Mouse (Mus musculus) neural tube, embryonic 14.5 days (tissue): ENCODE measurements around the gene Ube2z. TPM values are rescaled to one million over a fixed set of nuclear protein-coding genes. Genes with fewer than 3 reads are reported as not detected.

ENCODE experiments used
- ATAC-seq: fragments of 200-750 bp; cut with Nextera tagmentation; 2 replicates; pipeline ENCODE4 v1.8.0; 2017; ENCODE audit warnings: low read depth, mild to moderate bottlenecking, moderate TSS enrichment, moderate library complexity
- H3K27ac ChIP-seq: fragments of 300-500 bp; sonication (generic); 2 replicates; pipeline ENCODE4 v1.5.1; 2014; ENCODE audit warnings: low read depth, mild to moderate bottlenecking, control low read depth, low read length, moderate library complexity, mixed read lengths
- H3K27me3 ChIP-seq: fragments of 300-500 bp; sonication (generic); 2 replicates; pipeline ENCODE4 v1.6.1; 2014; ENCODE audit warnings: low read length; ENCODE audit not compliant: control insufficient read depth, insufficient read depth
- H3K36me3 ChIP-seq: fragments of 300-500 bp; sonication (generic); 2 replicates; pipeline ENCODE4 v1.6.1; 2014; ENCODE audit warnings: low read length, mixed read lengths; ENCODE audit not compliant: control insufficient read depth, insufficient read depth
- H3K4me1 ChIP-seq: fragments of 300-500 bp; sonication (generic); 2 replicates; pipeline ENCODE4 v1.6.1; 2014; ENCODE audit warnings: low read length; ENCODE audit not compliant: control insufficient read depth, insufficient read depth
- H3K4me2 ChIP-seq: fragments of 300-500 bp; sonication (generic); 2 replicates; pipeline ENCODE4 v1.6.1; 2014; ENCODE audit warnings: mild to moderate bottlenecking, low read depth, low read length, control low read depth
- H3K4me3 ChIP-seq: fragments of 300-500 bp; sonication (generic); 2 replicates; pipeline ENCODE4 v1.5.1; 2014; ENCODE audit warnings: low read depth, low read length, control low read depth, mixed read lengths
- H3K9ac ChIP-seq: fragments of 300-500 bp; sonication (generic); replicated peaks from 2 replicates; pipeline ENCODE4 v1.6.1; 2014; ENCODE audit warnings: low read depth, mild to moderate bottlenecking, control low read depth, low read length, mixed read lengths
- H3K9me3 ChIP-seq: fragments of 300-500 bp; sonication (generic); 2 replicates; pipeline ENCODE4 v1.6.1; 2016; ENCODE audit warnings: low read length; ENCODE audit not compliant: control insufficient read depth
- WGBS: fragments of 180-500 bp; shearing (Covaris S2); extraction: QIAGEN DNeasy Blood & Tissue Kit; methylation state at CpG from one replicate; pipeline ENCODE4 v1.1.7; 2014; 5-methylcytosine and 5-hydroxymethylcytosine counted together
- polyA plus RNA-seq: library from polyadenylated mRNA; unstranded; fragments of >200 nt; fragmentation: Nextera tagmentation; extraction: Ambion mirVana; gene quantifications from 2 replicates; pipeline ENCODE4 v1.2.1, GENCODE M21; 2014

The Ube2z gene
- polyA plus RNA-seq, 1 experiment from 2014 or later: 26.2 TPM

DNA sequence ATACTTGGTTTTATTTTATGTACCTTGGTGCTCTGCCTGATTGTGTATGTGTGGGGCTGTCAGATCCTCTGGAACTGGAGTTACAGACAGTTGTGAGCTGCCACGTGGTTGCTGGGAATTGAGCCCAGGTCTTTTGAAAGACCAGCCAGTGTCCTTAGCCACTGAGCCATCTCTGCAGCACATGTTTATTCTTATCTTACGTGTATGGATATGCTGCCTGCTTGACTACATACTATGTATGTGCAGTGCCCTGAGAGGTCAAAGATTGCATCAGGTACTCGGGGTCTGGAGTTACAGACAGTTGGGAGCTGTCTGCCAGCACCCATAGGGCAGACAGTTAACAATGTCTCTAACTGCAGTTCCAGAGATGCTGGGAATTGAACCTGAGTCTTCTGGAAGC is 17.5 kb upstream of the Ube2z start:
- Histone ChIP-seq H3K9ac (no peak overlapping the region), H3K9me3 (no peaks in the 10 kb centered on the region), H3K4me2 (no peak overlapping the region), H3K27ac (no peak overlapping the region), H3K4me1 (no peaks in the 10 kb centered on the region), H3K36me3 (no peaks in the 10 kb centered on the region), H3K27me3 (no peaks in the 10 kb centered on the region), H3K4me3 (no peak overlapping the region)
- WGBS: 79% methylated on average over 3 of the region's 3 CpGs
- ATAC-seq: no peak

DNA sequence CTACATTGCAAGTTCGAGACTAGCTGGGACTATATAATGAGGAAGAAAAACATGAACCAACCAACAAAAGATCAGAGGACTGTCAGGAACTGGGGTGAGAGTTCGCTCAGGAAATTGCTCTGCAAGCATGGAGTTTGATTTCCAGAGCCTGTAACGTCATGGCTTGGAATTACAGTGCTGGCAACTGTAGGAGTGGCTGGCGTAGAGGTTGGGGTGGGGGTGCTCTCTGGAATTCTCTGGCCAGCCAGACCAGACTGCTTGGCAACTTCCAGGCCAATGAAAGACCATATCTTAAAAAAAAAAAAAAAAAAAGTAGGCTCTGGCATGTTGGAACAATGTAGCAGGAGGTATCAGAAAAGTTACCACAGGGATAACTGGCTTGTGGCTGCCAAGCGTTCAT is 15.5 kb upstream of the Ube2z start:
- H3K36me3 ChIP-seq: no peaks in the 10 kb centered on the region
- no peak overlapping the region for H3K27ac ChIP-seq
- 84% methylated on average over 5 of the region's 5 CpGs for WGBS
- H3K27me3 ChIP-seq: no peaks in the 10 kb centered on the region
- H3K9ac ChIP-seq: no peak overlapping the region
- no peaks in the 10 kb centered on the region for H3K9me3 ChIP-seq
- no peak for ATAC-seq
- H3K4me3 ChIP-seq: no peak overlapping the region
- no peak overlapping the region for H3K4me2 ChIP-seq
- H3K4me1 ChIP-seq: no peaks in the 10 kb centered on the region

DNA sequence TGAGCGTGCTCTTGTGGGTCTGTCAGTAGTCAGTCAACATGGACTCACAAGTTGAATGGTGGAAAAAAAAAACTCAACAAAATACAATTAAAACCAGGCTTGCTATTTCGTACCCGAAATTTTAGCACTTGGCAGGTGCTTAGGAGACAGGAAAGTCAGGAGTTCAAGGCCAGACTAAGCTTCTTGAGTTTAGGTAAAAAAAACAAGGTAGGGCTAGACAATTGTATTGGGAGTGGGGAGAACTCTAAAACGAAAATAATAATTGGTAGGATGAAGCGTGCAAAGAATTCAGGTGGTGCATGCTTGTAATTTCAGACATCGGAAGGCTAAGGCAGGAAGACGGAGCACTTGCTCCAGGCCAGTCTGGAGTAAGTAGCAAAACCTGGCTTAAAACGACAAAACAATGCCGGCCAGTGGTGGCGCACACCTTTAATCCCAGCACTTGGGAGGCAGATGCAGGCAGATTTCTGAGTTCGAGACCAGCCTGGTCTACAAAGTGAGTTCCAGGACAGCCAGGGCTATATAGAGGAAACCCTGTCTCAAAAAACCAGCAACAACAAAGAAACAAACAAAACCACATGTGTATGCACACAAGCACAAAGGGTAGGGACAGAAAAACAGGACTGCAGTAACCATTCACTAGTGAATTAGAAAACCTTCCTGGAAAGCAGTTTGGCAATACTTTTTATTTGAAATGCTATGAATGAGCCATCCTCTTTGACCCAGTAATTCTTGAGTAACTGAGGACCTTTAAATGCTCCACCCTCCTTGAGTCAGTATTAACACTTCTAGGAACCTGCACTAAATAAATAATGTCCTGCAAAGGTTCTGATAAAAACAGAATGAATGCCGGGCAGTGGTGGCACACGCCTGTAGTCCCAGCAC is 11.3 kb upstream of the Ube2z start:
- Histone ChIP-seq H3K27ac (peak overlapping the region; percentile 85), H3K36me3 (no peaks in the 10 kb centered on the region), H3K9me3 (no peaks in the 10 kb centered on the region), H3K4me2 (peak overlapping the region; percentile 54), H3K4me3 (peak overlapping the region; percentile 28), H3K9ac (0 out of 2 replicates have a peak overlapping the region, but pooled peaks have one; percentile 12), H3K4me1 (peaks cover 5% of the 10 kb centered on the region; the same call in 1 of the 2 replicates), H3K27me3 (no peaks in the 10 kb centered on the region)
- ATAC-seq: no peak
- 69% methylated on average over 13 of the region's 13 CpGs for WGBS

DNA sequence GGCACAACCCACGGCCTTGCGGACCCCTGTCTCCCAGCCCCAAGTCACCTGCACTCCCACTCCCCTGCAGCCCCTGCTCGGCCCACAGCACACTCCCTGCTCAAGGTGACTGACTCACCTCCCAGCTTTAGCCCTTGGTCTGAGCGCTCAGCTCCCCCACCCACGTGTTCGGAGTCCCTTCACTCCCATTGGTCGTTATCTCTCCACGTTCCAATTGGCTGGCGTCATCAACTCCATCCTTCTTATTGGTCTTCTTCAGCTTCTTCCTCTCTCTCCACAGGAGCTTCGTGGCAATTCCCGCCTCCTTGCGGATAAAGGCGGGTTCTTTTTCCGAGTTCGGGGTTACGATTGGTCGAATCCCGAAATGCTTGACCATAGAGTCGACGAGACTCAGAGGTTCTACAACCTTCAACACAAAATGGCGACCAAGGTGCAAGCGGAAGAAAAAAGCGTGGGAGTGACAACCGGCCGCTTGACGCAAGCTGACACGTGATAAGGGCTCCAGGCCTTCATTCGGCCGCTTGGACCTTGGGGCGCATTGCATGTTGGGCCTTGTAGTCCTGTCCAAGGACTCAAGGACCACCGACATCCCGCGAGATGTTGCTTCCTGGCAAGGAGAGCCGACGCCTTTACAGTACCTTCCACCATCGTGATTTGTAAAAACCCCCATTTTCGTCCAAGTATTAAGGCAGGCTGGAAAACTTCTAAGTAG is 10.5 kb upstream of the Ube2z start, which contains the start of gene Atp5g1:
Gene Atp5g1, minus strand, starts transcription at position 162 of the 712 bp plus-strand sequence.
- Histone ChIP-seq H3K4me1 (peaks cover 5% of the 10 kb centered on the region; the same call in 1 of the 2 replicates), H3K9me3 (no peaks in the 10 kb centered on the region), H3K4me3 (peak within 1 kb of the TSS; percentile 62), H3K36me3 (no peaks in the 10 kb centered on the region; the same call in 1 of the 2 replicates), H3K27ac (peak within 1 kb of the TSS; percentile 87), H3K4me2 (peak within 1 kb of the TSS; percentile 82), H3K9ac (peak within 1 kb of the TSS; percentile 80), H3K27me3 (no peaks in the 10 kb centered on the region)
- under 1% methylated on average over 37 of the region's 37 CpGs for WGBS
- peak; percentile 97 for ATAC-seq

DNA sequence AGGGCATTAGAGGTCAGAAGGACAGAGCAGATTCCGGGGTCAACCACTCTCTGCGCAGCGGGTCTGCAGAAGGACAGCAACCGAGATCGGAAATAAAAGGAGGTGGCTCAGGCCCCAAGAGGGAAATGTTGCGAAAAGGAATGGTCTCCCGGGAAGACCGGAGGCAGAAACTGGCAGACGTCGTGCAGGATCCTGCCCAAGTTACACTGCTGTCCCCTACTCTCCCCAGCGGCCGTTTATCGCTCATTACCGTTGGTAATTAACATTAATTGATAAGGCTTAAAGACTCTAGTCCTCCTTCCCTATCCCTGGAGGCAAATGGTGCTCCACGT is 10.0 kb upstream of the Ube2z start:
- WGBS: 0% methylated on average over 15 of the region's 15 CpGs

DNA sequence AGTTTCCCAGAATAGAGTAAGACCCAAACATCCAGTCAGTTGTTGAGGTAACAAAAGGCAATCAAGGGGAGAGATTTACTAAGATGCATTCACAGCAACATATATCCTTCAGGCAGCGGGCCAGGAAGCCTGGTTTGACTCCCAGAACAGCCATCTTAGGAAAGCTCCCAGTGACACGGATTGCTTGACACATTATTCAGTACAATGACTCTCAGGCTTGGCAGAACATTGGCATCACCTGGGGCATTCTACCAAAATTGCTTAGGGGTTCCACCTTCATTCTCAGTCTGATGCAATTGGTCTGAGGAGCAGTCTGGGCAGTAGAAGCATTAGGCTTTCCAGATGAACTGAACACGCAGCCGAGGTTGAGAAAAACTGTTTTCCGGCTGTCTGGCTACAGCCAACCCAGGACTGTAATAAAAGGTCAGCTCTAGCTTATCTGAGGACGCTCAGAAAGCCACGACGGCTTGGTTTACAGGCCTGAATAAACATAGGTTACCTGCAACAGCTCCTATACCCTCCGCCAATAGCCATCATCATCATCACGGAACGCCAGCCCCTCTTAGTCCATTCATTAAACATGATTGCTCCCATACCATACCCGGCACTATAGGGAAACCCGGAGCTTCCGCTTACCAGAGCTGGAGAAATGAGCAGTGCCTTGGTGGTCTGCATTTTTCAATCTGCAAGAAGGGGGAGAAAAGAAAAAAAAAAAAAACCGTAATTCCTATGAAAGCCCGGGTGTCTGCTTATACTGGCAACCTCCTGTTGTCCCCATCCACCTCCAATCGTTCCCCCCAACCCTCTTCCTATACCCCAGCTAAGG is 9.4 kb upstream of the Ube2z start:
- Histone ChIP-seq H3K27ac (peak overlapping the region; percentile 87), H3K4me3 (peak overlapping the region; percentile 62), H3K27me3 (no peaks in the 10 kb centered on the region), H3K36me3 (no peaks in the 10 kb centered on the region; the same call in 1 of the 2 replicates), H3K9me3 (no peaks in the 10 kb centered on the region), H3K4me1 (peaks cover 5% of the 10 kb centered on the region; the same call in 1 of the 2 replicates), H3K4me2 (peak overlapping the region; percentile 82), H3K9ac (peak overlapping the region; percentile 80)
- WGBS: 21% methylated on average over 17 of the region's 17 CpGs
- no peak for ATAC-seq

More for the DNA sequence above, 10.0 kb upstream of the Ube2z start:
- H3K4me2 ChIP-seq: peak overlapping the region; percentile 82
- peak overlapping the region; percentile 62 for H3K4me3 ChIP-seq
- no peaks in the 10 kb centered on the region; the same call in 1 of the 2 replicates for H3K36me3 ChIP-seq
- H3K4me1 ChIP-seq: peaks cover 5% of the 10 kb centered on the region; the same call in 1 of the 2 replicates
- H3K27me3 ChIP-seq: no peaks in the 10 kb centered on the region
- H3K9ac ChIP-seq: peak overlapping the region; percentile 80
- H3K9me3 ChIP-seq: no peaks in the 10 kb centered on the region
- peak overlapping the region; percentile 87 for H3K27ac ChIP-seq
- 0 out of 2 replicates have a peak, but pooled peaks have one; percentile 2 for ATAC-seq

DNA sequence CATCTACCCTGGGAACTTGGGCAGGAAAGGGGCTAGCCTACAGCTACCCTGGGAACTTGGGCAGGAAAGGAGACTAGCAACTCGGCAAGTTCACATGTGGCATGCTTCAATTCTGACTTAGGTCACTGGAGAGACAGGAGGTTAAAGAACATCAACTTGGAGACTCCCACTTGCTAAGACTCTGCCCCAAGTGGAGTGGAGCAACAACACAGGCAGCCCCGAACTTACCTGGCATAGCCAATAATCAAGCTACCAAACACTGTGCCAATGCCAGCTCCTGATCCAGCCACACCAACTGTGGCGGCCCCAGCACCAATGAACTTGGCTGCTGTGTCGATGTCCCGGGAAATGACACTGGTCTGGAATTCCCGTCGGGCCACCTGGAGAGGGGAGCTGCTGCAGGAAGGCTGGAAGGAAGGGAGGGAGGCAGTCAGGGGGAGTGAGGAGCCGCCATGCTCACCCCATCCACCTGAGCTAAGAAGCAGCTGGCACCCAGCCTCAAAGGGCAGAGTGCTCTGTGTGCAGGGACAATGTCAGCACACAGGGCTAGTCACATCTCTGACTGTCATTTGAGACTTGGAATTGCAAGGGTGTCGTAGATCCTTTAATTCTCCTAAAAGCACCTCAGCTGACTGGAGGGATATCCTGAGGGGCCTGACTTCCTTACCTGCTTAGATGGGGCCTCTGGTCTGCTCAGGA is 8.3 kb upstream of the Ube2z start:
- Histone ChIP-seq H3K9me3 (no peaks in the 10 kb centered on the region), H3K27ac (no peak overlapping the region), H3K27me3 (no peaks in the 10 kb centered on the region), H3K4me3 (no peak overlapping the region), H3K36me3 (no peaks in the 10 kb centered on the region; the same call in 1 of the 2 replicates), H3K4me1 (peaks cover 5% of the 10 kb centered on the region; the same call in 1 of the 2 replicates), H3K4me2 (peak overlapping the region; percentile 82), H3K9ac (no peak overlapping the region; the same call in 1 of the 2 replicates)
- WGBS: 87% methylated on average over 8 of the region's 9 CpGs
- ATAC-seq: no peak

DNA sequence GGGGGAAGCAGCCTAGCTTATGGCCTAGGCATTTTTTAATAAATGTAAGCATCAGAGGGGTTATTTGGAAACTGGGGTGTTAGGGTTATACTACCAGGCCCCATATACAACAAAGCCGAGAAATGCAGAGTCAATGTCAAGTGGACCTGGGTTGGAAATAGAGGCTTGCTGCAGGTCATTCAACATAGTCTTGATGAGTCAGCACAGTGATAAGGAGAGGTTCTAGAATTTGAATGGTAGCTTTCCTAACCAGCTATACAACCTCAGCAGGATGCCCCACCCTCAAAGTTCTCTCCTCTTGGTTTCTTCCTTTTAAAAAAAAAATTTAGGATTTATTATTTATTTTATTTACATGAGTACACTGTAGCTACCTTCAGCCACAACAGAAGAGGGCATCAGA is 5.8 kb upstream of the Ube2z start:
- Histone ChIP-seq H3K9me3 (no peaks in the 10 kb centered on the region), H3K4me1 (peaks cover 5% of the 10 kb centered on the region; the same call in 1 of the 2 replicates), H3K4me2 (no peak overlapping the region), H3K36me3 (no peaks in the 10 kb centered on the region; the same call in 1 of the 2 replicates), H3K27me3 (no peaks in the 10 kb centered on the region), H3K9ac (no peak overlapping the region), H3K27ac (no peak overlapping the region), H3K4me3 (no peak overlapping the region)
- no peak for ATAC-seq
- 100% methylated on average over 1 of the region's 1 CpGs for WGBS
